Mouse (Mus musculus) CH12F3 (cell line): Measurements from ENCODE around the gene Amy2a5.
"Not testable (repeated sequence)": the region's sequence is repeated elsewhere in the genome, so short reads cannot be mapped to it uniquely, and the experiment has no call there.

Experiments used
- in situ Hi-C: fragments of 300-500 bp; cut with MboI; formaldehyde crosslinking; loops from 2 replicates; pipeline ENCODE4 v1.14.3; 2020; ENCODE audit warnings: low sequenced_read_pairs

The Amy2a5 gene

GRCm38 (mm10) chr3:113258737-113259136 is at the start of gene Amy2a5:
TSS of gene Amy2a5 (minus strand) at chr3:113258837.
- in situ Hi-C loops: not testable (repeated sequence)

GRCm38 (mm10) chr3:113291349-113291748 is 32.7 kb upstream of the Amy2a5 start, which contains the start of gene Amy2a4:
TSS of gene Amy2a4 (minus strand) at chr3:113291449.
- in situ Hi-C loops: not testable (repeated sequence)

GRCm38 (mm10) chr3:113280285-113280684 is 21.6 kb upstream of the Amy2a5 start:
- in situ Hi-C loops: not testable (repeated sequence)

GRCm38 (mm10) chr3:113279586-113279985 is 20.9 kb upstream of the Amy2a5 start:
- in situ Hi-C loops: not testable (repeated sequence)

GRCm38 (mm10) chr3:113227115-113227514 is 31.5 kb downstream of the Amy2a5 start:
- in situ Hi-C loops: no loop called here
